Mouse (Mus musculus) heart, adult 2 months (tissue): ENCODE results near the gene Mfn2.

Source experiments
- CTCF ChIP-seq: fragments of 200-600 bp; IDR thresholded peaks from 2 replicates; pipeline ENCODE4 v1.8.1; 2022; ENCODE audit warnings: antibody characterized with exemption, mild to moderate bottlenecking, moderate library complexity
- EP300 ChIP-seq: fragments of 200-500 bp; IDR thresholded peaks from 2 replicates; pipeline ENCODE4 v1.6.1; 2011; ENCODE audit warnings: low read depth, low read length, control low read depth; ENCODE audit not compliant: insufficient read depth
- POLR2A ChIP-seq: fragments of 200-500 bp; IDR thresholded peaks from 2 replicates; pipeline ENCODE4 v1.6.1; 2011; ENCODE audit warnings: mild to moderate bottlenecking, low read depth, low read length, control low read depth; ENCODE audit not compliant: insufficient read depth

- no peak for TF ChIP-seq EP300
- no peak for TF ChIP-seq POLR2A
- no peak for TF ChIP-seq CTCF
These were observed 53.7 kb downstream of the Mfn2 start for GRCm38 (mm10) chr4:147850776-147851175.
